Mouse (Mus musculus): ENCODE measurements around the gene Smurf1. TPM values are rescaled to one million over a fixed set of nuclear protein-coding genes. Genes with fewer than 3 reads are reported as not detected.
A peak's percentile ranks its signal among the peaks of the same experiment; 100 is the strongest.

The Smurf1 gene
- total and polyA plus RNA-seq, 3 experiments = 3.1 to 7.2 (median 4.3) TPM

GRCm38 (mm10) chr5:144998491-144998890 is 32.8 kb upstream of the Smurf1 start:
- Histone ChIP-seq H3K4me1 (ENCODE audit: control insufficient read depth in 1 of 2, insufficient read depth in 2 of 2) (peaks cover 0 to 5% of the 10 kb centered on the region in 2 experiments; a peak in 1 of 4 replicates), H3K9ac (ENCODE audit: insufficient read depth, low read depth) (no peak overlapping the region), H3K4me3 (replicated peaks in 1 of 3; ENCODE audit: low read depth in 2 of 3, low read length in 2 of 3, poor library complexity in 1 of 3) (no peak overlapping the region), H3K27me3 (replicated peaks) (peaks cover 16% of the 10 kb centered on the region), H3K27ac (ENCODE audit: insufficient read depth, low read depth) (no peak overlapping the region), H3K36me3 (replicated peaks in 1 of 2; ENCODE audit: control insufficient read depth in 1 of 2, insufficient read depth in 1 of 2, low read length in 1 of 2) (no peaks in the 10 kb centered on the region), H3K79me2 (replicated peaks; ENCODE audit: control insufficient read depth, extremely low read depth, insufficient read depth, poor library complexity, severe bottlenecking) (no peaks in the 10 kb centered on the region), H3K9me3 (replicated peaks; ENCODE audit: low read length) (no peaks in the 10 kb centered on the region), H3K4me2 (ENCODE audit: insufficient read depth, low read depth, poor library complexity, severe bottlenecking) (no peak overlapping the region)
- peak; percentile 76 for DNase-seq (ENCODE audit: extremely low read depth)
- no peak for TF ChIP-seq MAFK (IDR thresholded peaks at IDR 0.05; ENCODE audit: insufficient replicate concordance, low read length)
- TF ChIP-seq HCFC1 (IDR thresholded peaks at IDR 0.05; ENCODE audit: low read depth, low read length) = no peak
- TF ChIP-seq MXI1 (IDR thresholded peaks at IDR 0.05; ENCODE audit: low read depth, low read length) = no peak
- TF ChIP-seq NELFE (IDR thresholded peaks at IDR 0.05; ENCODE audit: low read depth, low read length) = peak; percentile 72; the same call in 1 of the 2 replicates
- peak; percentile 36; the same call in 1 of the 2 replicates for TF ChIP-seq ZNF384 (IDR thresholded peaks at IDR 0.05; ENCODE audit: low read depth, low read length)
- TF ChIP-seq ZKSCAN1 (IDR thresholded peaks at IDR 0.05; ENCODE audit: borderline replicate concordance, low read depth, low read length) = no peak
- TF ChIP-seq MAZ (IDR thresholded peaks at IDR 0.05; ENCODE audit: low read depth, low read length) = no peak
- no peak for TF ChIP-seq MEF2A (IDR thresholded peaks at IDR 0.05; ENCODE audit: borderline replicate concordance, low read depth, low read length)
- no peak for TF ChIP-seq UBTF (IDR thresholded peaks at IDR 0.05; ENCODE audit: low read depth, low read length)
- TF ChIP-seq SIN3A (IDR thresholded peaks at IDR 0.05; ENCODE audit: low read length) = no peak
- peak; percentile 47 for TF ChIP-seq RAD21 (IDR thresholded peaks at IDR 0.05; ENCODE audit: low read depth, low read length)
- no peak for TF ChIP-seq E2F4 (IDR thresholded peaks at IDR 0.05; ENCODE audit: insufficient replicate concordance, low read depth, low read length)
- TF ChIP-seq CTCF (conservative IDR thresholded peaks at IDR 0.05 in 1 of 2, IDR thresholded peaks at IDR 0.05 in 1 of 2; ENCODE audit: low read depth in 2 of 2, low read length in 2 of 2) = peak; percentile 53 to 99; a peak in 3 of 4 replicates
- peak; percentile 62 for TF ChIP-seq SMC3 (IDR thresholded peaks at IDR 0.05; ENCODE audit: low read depth, low read length)
- TF ChIP-seq POLR2AphosphoS2 (IDR thresholded peaks at IDR 0.05; ENCODE audit: low read depth, low read length) = no peak
- TF ChIP-seq ELF1 (IDR thresholded peaks at IDR 0.05; ENCODE audit: low read depth, low read length) = no peak
- no peak for TF ChIP-seq CHD1 (IDR thresholded peaks at IDR 0.05; ENCODE audit: low read depth, low read length)
- no peak for TF ChIP-seq CHD2 (IDR thresholded peaks at IDR 0.05; ENCODE audit: low read length)
- no peak for TF ChIP-seq NRF1 (IDR thresholded peaks at IDR 0.05; ENCODE audit: low read depth, low read length)
- TF ChIP-seq MYC (IDR thresholded peaks at IDR 0.05; ENCODE audit: low read depth, low read length) = no peak
- in situ Hi-C loops (cut with MboI; ENCODE audit: low pct_ligation_motif_present, low pct_unique_long_range_greater_than_20kb, low sequenced_read_pairs) (loop anchor here (5.0 kb wide), 1 partner anchor 84 kb away; the partner anchor contains the start of genes Arpc1a and Kpna7), dilution Hi-C loops (cut with MboI; ENCODE audit: extremely low pct_ligation_motif_present, extremely low pct_unique_long_range_greater_than_20kb, low sequenced_read_pairs) (no loop called here)

- H3K4me1 ChIP-seq (ENCODE audit: control insufficient read depth in 1 of 2, insufficient read depth in 2 of 2) = no peaks in the 10 kb centered on the region
- no peaks in the 10 kb centered on the region for H3K9me3 ChIP-seq (replicated peaks; ENCODE audit: low read length)
- dilution Hi-C loops (cut with MboI; ENCODE audit: extremely low pct_ligation_motif_present, extremely low pct_unique_long_range_greater_than_20kb, low sequenced_read_pairs) (no loop called here), in situ Hi-C loops (cut with MboI; ENCODE audit: low pct_ligation_motif_present, low pct_unique_long_range_greater_than_20kb, low sequenced_read_pairs) (no loop called here)
- H3K27me3 ChIP-seq (replicated peaks) = peaks cover 15% of the 10 kb centered on the region
- H3K36me3 ChIP-seq (replicated peaks in 1 of 2; ENCODE audit: control insufficient read depth in 1 of 2, insufficient read depth in 1 of 2, low read length in 1 of 2) = no peaks in the 10 kb centered on the region
- H3K27ac ChIP-seq (ENCODE audit: insufficient read depth, low read depth) = no peak overlapping the region
- no peak for DNase-seq (ENCODE audit: extremely low read depth)
- no peak overlapping the region for H3K9ac ChIP-seq (ENCODE audit: insufficient read depth, low read depth)
- H3K79me2 ChIP-seq (replicated peaks; ENCODE audit: control insufficient read depth, extremely low read depth, insufficient read depth, poor library complexity, severe bottlenecking) = no peaks in the 10 kb centered on the region
- H3K4me2 ChIP-seq (ENCODE audit: insufficient read depth, low read depth, poor library complexity, severe bottlenecking) = no peak overlapping the region
- H3K4me3 ChIP-seq (replicated peaks in 1 of 3; ENCODE audit: low read depth in 2 of 3, low read length in 2 of 3, poor library complexity in 1 of 3) = no peak overlapping the region
- TF ChIP-seq MXI1 (IDR thresholded peaks at IDR 0.05; ENCODE audit: low read depth, low read length) (no peak), MAX (IDR thresholded peaks at IDR 0.05; ENCODE audit: low read length) (no peak), GABPA (IDR thresholded peaks at IDR 0.05; ENCODE audit: insufficient replicate concordance, low read depth, low read length) (no peak), ZMIZ1 (IDR thresholded peaks at IDR 0.05; ENCODE audit: low read depth, low read length) (no peak), KAT2A (IDR thresholded peaks at IDR 0.05; ENCODE audit: insufficient replicate concordance, low read length) (no peak), TCF12 (IDR thresholded peaks at IDR 0.05; ENCODE audit: low read depth, low read length) (no peak), HCFC1 (IDR thresholded peaks at IDR 0.05; ENCODE audit: low read depth, low read length) (no peak), TBP (conservative IDR thresholded peaks at IDR 0.05; ENCODE audit: low read depth, low read length) (no peak), RCOR1 (conservative IDR thresholded peaks at IDR 0.05; ENCODE audit: low read depth, low read length) (no peak), ELF1 (IDR thresholded peaks at IDR 0.05; ENCODE audit: low read depth, low read length) (no peak), POLR2AphosphoS2 (IDR thresholded peaks at IDR 0.05; ENCODE audit: low read depth, low read length) (no peak), MEF2A (IDR thresholded peaks at IDR 0.05; ENCODE audit: borderline replicate concordance, low read depth, low read length) (no peak), MYC (IDR thresholded peaks at IDR 0.05; ENCODE audit: low read depth, low read length) (no peak), CHD1 (IDR thresholded peaks at IDR 0.05; ENCODE audit: low read depth, low read length) (no peak), EP300 (IDR thresholded peaks at IDR 0.05; ENCODE audit: low read length) (no peak), USF1 (IDR thresholded peaks at IDR 0.05; ENCODE audit: low read depth, low read length) (no peak), ZNF384 (IDR thresholded peaks at IDR 0.05; ENCODE audit: low read depth, low read length) (no peak)
These were observed 24.8 kb upstream of the Smurf1 start for GRCm38 (mm10) chr5:144990481-144990880.

Measured in CH12.LX (cell line).